Mouse (Mus musculus): ENCODE results near the gene Mgme1.

Gene Mgme1

DNA sequence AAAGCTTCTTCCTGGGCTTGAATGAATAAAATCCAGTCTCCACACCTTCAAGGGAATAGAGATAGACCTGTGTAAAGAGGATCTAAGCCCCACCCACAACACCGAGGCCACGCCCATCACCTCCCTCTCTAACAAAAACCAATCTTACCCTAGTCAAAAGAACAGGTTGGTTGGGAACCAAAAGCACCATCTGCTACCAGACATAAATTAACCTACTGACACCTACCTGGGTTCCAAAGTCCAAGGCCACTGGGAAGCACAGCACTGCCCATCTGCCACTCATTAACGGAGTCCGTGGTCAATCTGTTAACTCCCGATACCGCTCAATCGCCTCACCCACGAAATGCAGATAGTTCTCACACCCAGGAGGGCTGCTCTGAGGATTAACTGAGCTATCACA lies 38.1 kb downstream of the Mgme1 start:
- no peak for DNase-seq

DNA sequence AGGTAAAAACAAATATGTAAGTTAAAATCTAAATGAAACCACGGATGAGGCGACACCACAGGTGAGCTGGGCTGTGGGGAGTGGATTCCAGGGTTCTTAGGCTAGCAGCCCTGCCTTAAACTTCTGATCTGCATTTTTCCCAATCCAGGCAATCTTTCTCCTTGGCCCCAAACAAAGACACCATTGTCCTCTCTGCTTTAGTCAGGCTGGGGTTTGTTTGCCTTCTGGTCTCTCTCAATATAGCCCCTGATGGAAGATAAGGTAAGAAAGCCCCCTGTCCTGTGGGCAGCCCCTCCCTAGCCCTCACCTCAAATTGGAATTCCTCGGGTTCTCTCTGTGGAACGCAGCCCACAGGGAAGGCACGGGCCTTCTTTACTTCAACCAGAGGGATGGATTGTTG lies 39.8 kb downstream of the Mgme1 start:
- no peak for DNase-seq

DNA sequence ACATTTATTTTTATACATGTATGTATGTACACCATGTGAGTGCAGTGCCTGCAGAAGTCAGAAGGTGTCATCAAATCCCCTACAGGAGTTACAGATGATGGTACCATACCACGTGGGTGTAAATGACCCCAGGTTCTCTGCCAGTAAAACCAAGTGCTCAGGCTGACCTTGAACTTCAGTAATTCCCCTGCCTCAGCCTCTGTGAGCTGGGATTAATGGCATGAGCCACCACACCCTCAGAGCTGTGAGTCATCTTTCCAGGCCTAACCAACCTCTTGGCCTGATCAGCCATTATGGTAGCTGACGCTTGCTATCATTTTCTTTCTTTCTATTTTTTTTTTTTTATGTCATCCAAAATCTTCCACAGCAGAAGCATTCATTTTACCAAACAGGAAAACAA lies 40.9 kb downstream of the Mgme1 start:
- DNase-seq, result no peak

- no peak for DNase-seq
These were observed 53.8 kb downstream of the Mgme1 start for GRCm38 (mm10) chr2:144324218-144324617.

DNA sequence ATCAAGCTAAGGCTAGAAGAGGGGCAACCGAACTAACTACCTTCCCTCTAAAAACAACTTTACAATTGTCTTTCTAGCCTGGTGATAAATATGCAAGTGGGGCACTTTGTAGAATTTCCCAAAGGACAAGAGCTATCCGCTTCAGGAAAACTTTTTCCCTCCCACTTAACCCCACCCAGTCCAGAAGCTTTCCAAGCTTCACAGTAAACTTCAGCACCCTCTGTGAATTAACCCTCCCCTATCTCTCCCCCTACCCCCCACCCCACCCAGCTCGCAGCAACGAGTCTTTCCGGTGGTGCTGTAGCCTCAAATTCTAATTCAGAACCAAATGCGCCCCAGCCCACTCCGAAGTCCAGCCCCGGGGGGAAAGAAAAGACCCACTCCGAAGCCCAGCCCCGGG lies 59.0 kb downstream of the Mgme1 start:
- DNase-seq, result no peak

DNA sequence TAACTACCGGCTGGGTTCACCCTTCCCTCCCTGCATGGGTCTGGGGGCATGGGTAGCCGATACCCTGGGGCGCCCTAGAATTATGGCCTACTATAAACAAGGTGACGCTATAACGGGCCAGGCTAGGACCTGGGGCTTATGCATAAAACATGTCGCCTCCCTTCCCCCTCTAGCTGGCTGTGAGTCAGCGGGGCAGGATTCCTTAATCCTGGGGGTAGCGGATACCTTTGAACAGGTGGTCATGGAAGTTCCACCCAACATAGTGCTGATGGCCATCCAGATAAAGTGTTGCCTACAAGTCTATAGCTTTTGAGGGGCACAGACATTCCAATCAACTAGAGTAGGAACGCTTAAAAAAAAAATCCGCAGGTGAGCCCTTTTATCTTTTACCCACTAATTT lies 59.5 kb downstream of the Mgme1 start:
- no peak for DNase-seq

GRCm38 (mm10) chr2:144330352-144330959 lies 60.0 kb downstream of the Mgme1 start:
- no peak for DNase-seq

Measured in lung, postnatal 14 days (tissue).